Mouse (Mus musculus): Measurements from ENCODE around the gene Tmem168.

Tmem168 gene

GRCm38 (mm10) chr6:13607621-13608493, at the start of gene Tmem168:
Gene Tmem168, minus strand, starts transcription at chr6:13608100.
- peak; percentile 94 for DNase-seq (ENCODE audit: low spot score)

DNA sequence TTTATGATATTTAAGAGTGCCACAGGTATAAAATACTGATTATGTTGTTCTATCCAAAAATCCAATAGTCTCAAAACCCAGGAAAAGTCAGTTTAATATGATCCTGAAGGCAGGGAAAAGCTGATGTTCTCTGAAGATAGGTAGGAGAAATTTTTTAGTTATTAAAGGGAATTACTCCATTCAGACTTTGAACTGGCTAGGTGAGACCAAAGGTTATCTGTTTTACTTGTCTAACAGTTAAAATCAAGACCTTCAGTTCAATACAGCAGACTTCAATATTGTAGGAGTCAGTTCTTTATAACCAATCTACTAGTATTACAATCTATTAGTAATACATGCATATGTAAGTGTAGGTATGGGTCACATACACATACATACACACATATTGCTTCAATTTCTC, 46.2 kb upstream of the Tmem168 start:
- no peak for DNase-seq (ENCODE audit: low spot score)

DNA sequence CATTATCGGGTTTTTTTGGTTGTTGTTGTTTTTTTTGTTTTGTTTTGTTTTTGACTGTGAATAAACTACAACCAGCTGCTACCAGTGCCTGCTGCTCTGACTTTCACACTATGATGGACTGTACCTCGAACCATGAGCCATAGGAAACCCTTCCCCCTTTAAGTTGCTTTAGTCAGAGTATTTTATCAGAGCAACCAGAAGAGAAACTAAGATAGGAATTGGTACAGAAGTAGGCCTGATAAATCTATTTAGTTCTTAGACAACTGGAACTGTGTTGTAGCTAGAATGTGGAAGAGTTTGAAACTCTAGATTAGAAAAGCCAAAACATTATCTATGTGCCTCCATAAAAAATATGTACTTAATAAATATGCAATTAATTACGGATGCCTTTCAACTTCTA, 44.4 kb upstream of the Tmem168 start:
- no peak for DNase-seq (ENCODE audit: low spot score)

DNA sequence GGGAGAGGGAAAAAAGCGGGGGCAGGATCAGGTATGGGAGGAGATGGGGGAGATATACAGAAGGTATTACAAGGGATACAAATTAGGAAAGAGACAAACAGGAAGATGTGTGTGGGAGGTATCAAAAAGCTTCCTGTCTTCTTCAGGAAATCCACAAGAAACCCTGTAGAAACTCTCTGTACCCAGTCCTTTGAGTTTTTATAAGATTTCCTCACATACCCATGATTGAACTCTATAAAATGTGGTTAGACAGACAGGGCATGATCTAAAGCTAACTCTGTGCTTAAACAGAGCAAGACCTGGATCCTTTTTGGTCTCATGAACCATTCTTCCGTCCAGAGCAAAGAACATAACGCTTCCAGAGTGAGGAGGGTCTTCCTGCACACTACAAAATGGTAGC, 43.0 kb upstream of the Tmem168 start:
- no peak for DNase-seq (ENCODE audit: low spot score)

- no peak for DNase-seq (ENCODE audit: low spot score)
Observed at GRCm38 (mm10) chr6:13648305-13648704, 40.4 kb upstream of the Tmem168 start.

GRCm38 (mm10) chr6:13636582-13636989, 28.7 kb upstream of the Tmem168 start:
- peak; percentile 55 for DNase-seq (ENCODE audit: low spot score)

DNA sequence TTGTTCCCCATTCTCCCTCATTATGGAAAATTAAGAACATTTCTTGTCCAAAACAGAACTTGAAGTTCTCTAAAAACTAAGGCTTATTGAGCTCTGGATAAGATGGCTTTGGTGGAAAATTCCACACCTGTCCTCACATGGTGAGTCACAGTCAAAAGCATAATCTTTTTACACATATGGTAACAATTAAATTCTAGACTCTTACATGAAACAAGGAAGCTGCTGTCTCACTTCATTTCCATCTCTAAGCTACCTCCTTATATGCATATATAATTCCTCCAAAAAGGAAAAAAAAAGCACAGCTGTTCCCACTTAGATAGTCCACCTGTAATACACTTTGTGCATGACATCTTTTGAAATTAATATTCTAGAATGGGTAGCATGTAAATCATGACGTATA, 24.7 kb upstream of the Tmem168 start:
- no peak for DNase-seq (ENCODE audit: low spot score)

GRCm38 (mm10) chr6:13630607-13631006, 22.7 kb upstream of the Tmem168 start:
- DNase-seq (ENCODE audit: low spot score), result no peak

- no peak for DNase-seq (ENCODE audit: low spot score)
Observed at GRCm38 (mm10) chr6:13619618-13620017, 11.7 kb upstream of the Tmem168 start.

DNA sequence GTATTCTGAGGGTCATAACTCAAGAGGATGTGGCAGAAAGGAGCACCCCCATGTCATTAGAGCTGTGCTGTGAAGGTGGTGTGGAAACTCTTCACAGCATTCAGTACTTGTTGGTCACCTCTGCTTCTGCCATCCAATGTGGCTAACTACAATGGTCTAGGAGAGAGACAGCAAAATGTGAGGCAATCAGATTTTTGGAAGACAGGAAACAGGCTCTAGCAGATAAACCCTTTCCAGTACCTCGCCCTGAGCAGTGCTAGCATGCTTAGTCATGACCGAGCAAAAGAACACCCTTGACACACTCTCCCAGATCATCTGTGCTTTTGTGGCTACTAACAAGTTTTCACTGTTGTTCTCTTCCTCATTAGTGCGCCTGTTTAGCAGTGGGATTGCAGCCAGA, 9.2 kb upstream of the Tmem168 start:
- no peak for DNase-seq (ENCODE audit: low spot score)

GRCm38 (mm10) chr6:13614568-13614967, 6.7 kb upstream of the Tmem168 start:
- no peak for DNase-seq (ENCODE audit: low spot score)

- no peak for DNase-seq (ENCODE audit: low spot score)
Observed at GRCm38 (mm10) chr6:13613671-13614070, 5.8 kb upstream of the Tmem168 start.

- no peak for DNase-seq (ENCODE audit: low spot score)
Observed at GRCm38 (mm10) chr6:13610869-13611268, 3.0 kb upstream of the Tmem168 start.

- no peak for DNase-seq (ENCODE audit: low spot score)
Observed at GRCm38 (mm10) chr6:13609353-13610140, 1.6 kb upstream of the Tmem168 start.

DNA sequence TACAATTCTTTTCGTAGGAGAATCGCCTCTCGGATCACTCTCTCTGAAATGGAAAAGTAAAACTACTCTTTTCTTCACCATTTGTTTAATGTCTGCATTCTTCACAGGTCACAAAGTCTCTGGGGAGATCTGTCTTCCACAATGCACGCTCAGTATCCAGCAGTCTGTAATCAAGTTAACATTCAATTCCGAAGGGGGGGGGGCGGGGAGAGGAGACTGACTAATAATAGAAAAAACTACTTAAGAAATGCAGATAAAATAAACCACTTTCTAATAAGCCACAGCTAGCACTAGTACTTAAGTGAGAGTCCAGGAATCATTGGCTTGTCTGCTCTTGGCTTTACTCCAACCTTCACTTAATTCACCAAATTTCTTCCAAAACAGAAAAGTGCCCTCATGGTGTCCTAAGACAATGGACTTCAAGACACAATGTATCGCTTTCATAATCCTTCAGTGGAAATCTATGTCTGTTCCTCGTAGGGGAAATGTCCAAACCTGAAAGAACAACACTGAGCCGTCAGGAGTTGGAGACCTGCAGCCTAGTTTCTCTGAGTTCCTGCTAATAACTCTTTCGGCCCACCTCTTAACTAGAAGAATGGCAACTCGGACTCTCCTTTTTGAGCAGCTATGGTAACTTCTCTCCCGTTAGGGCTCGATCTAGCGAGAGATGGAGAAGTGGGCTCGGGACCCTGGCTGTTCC, 829 bp downstream of the Tmem168 start:
- no peak for DNase-seq (ENCODE audit: low spot score)

GRCm38 (mm10) chr6:13606394-13606793, 1.5 kb downstream of the Tmem168 start:
- DNase-seq (ENCODE audit: low spot score), result no peak

GRCm38 (mm10) chr6:13603134-13603533, 4.8 kb downstream of the Tmem168 start:
- DNase-seq (ENCODE audit: low spot score), result no peak

DNA sequence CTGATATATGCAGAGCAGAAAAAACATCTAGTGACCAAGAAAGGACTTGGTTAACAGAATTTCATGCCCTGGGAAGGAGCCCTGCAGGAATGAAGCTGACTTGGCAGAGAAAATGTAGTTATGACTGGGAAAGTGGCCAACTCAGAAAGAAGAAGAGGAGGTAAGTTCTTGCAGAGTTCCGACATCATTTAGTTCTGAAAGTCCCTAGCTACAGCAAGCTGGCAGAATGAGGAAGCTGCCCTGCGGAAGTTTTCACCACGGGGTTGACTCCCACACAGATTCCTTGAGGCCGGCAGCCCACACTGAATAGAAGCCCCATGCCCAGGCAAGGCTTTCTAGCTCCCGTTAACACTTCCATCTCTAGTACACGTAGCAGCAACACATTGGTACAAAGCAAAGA, 6.3 kb downstream of the Tmem168 start:
- DNase-seq (ENCODE audit: low spot score), result peak; percentile 22

- no peak for DNase-seq (ENCODE audit: low spot score)
Observed at GRCm38 (mm10) chr6:13598239-13598923, 9.5 kb downstream of the Tmem168 start.

DNA sequence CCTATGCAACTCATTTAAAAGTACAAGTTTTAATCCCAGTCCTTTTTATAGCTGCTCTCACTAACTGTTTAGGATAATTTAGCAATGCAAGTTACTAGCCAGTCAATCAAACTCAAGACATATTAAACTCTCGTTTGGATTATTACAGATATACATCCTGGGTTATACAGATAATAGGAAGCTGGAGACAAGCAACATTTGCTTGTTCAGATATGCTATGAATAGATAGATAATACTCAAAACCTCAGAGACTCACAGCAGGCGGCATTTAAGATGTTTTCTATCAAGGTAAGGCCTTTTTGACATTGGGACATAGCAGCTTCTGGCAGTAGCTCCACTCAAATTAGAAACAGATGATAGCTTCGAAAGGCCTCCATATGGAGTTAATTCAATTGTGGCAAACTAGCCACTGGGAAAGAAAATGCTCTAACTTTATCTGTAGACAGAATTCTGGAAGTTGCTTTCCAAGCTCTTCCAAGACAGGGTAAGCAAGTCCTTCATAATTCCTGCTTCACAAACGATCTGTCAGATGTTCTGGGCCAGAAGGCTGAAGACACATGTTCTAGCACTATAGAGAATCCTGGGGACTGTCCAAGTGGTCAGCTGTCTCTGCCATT, 15.1 kb downstream of the Tmem168 start:
- DNase-seq (ENCODE audit: low spot score), result no peak

- DNase-seq (ENCODE audit: low spot score), result no peak
Observed at GRCm38 (mm10) chr6:13586560-13586959, 21.3 kb downstream of the Tmem168 start.

- no peak for DNase-seq (ENCODE audit: low spot score)
Observed at GRCm38 (mm10) chr6:13586154-13586553, 21.7 kb downstream of the Tmem168 start.

Measured in urinary bladder, postnatal 14 days (tissue).